Mouse (Mus musculus): Measurements from ENCODE around the gene Dnm2. TPM values are rescaled to one million over a fixed set of nuclear protein-coding genes. Genes with fewer than 3 reads are reported as not detected.

Dnm2 gene
- polyA plus RNA-seq, 1 experiment from 2014 or later = 77.4 TPM

DNA sequence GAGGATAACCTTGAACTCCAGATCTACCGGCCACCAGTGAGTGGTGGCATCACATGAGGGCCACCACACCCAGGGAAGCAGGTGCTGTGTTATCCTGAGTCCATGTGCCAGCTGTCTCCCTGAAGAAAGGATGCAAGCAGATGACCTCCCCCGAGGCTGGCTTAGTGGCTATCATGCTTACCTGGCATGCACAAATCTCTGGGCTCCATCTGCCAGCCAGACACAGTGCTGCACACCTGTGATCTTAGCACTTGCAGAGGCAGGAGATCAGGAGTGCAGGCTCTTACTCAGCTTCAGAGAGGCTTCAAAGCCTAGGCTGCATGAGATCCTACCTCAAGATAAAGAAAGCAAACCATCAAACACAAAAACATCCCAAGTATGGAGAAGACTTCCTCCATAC is 25.0 kb downstream of the Dnm2 start:
- Histone ChIP-seq H3K27me3 (no peaks in the 10 kb centered on the region), H3K9ac (no peak overlapping the region), H3K4me2 (no peak overlapping the region), H3K9me3 (no peaks in the 10 kb centered on the region), H3K36me3 (0 out of 2 replicates have a peak, but pooled peaks cover 4% of the 10 kb centered on the region), H3K4me1 (peaks cover 25% of the 10 kb centered on the region), H3K27ac (0 out of 2 replicates have a peak overlapping the region, but pooled peaks have one; percentile 41), H3K4me3 (no peak overlapping the region)
- 70% methylated on average over 2 of the region's 2 CpGs for WGBS
- ATAC-seq (ENCODE audit: borderline replicate concordance, extremely low read depth, low FRiP score, low TSS enrichment) = no peak

DNA sequence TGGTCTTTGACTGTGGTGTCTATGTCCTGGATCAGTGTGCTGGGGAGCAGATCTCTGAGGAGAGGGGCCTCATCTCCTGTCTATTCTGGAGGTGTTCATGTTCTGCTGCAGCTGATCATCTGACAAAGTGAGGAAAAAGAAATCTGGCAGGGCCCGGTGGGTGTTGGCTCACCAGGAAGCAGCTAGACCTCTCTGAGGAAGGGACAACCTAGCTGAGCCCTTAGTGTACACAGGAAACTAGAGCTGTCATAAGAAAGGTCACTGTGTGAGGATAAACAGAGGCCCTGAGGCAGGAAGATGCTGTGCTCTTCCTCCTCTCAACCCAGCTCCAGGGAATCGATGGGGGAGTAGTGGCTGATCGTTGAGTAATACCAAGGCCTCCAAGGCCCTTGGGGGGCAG is 25.6 kb downstream of the Dnm2 start:
- no peaks in the 10 kb centered on the region for H3K9me3 ChIP-seq
- 56% methylated on average over 3 of the region's 3 CpGs for WGBS
- H3K4me1 ChIP-seq = peaks cover 28% of the 10 kb centered on the region
- H3K27ac ChIP-seq = peak overlapping the region; percentile 41; the same call in 1 of the 2 replicates
- H3K36me3 ChIP-seq = no peaks in the 10 kb centered on the region
- H3K4me3 ChIP-seq = no peak overlapping the region
- H3K9ac ChIP-seq = no peak overlapping the region
- ATAC-seq (ENCODE audit: borderline replicate concordance, extremely low read depth, low FRiP score, low TSS enrichment) = no peak
- H3K4me2 ChIP-seq = no peak overlapping the region
- H3K27me3 ChIP-seq = no peaks in the 10 kb centered on the region

DNA sequence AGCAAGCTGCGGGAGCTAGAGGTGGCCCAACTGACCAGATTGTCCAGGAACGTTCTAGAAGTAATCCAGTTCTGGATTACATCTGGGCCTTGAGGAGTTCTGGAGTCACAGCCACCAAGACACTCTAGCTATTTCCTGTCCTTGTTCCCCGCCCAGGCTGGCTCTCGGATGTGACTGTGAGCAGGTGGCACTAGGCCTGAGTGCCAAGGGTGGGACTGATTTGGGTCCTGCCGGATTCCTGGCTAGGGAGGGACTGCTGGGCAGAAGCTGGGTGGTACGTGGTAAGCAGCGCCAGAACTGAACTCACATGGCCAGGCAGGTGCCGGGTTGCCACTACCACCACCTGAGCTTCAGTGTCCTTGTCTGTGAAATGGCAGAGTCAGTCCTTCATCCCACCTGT is 26.7 kb downstream of the Dnm2 start:
- H3K9me3 ChIP-seq = no peaks in the 10 kb centered on the region
- no peak overlapping the region for H3K4me3 ChIP-seq
- H3K36me3 ChIP-seq = no peaks in the 10 kb centered on the region
- no peak overlapping the region for H3K9ac ChIP-seq
- H3K4me2 ChIP-seq = no peak overlapping the region
- no peaks in the 10 kb centered on the region for H3K27me3 ChIP-seq
- H3K4me1 ChIP-seq = peaks cover 33% of the 10 kb centered on the region
- 84% methylated on average over 8 of the region's 8 CpGs for WGBS
- ATAC-seq (ENCODE audit: borderline replicate concordance, extremely low read depth, low FRiP score, low TSS enrichment) = no peak
- H3K27ac ChIP-seq = no peak overlapping the region

DNA sequence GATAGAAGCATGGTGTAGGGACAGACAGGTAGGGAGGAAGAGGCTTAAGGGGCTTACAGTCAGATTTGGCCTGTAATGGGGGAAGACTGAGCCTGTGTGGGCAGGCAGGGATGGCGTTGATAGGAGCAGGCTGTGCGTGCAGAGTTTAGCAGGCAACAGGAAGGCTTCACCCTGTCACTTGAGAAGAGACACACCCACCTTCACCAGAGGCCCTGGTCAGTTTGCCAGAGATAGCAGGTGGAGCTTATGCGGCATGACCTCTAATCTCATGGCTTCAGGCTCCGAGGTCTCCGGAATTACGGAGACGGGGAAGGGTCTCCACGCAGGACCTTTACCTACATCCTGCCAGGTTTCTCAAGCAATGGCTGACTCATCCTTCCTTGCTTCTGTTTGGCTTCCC is 27.2 kb downstream of the Dnm2 start:
- Histone ChIP-seq H3K27ac (0 out of 2 replicates have a peak overlapping the region, but pooled peaks have one; percentile 2), H3K27me3 (no peaks in the 10 kb centered on the region), H3K36me3 (no peaks in the 10 kb centered on the region), H3K4me2 (no peak overlapping the region), H3K9me3 (no peaks in the 10 kb centered on the region), H3K4me3 (no peak overlapping the region), H3K4me1 (peaks cover 33% of the 10 kb centered on the region), H3K9ac (no peak overlapping the region)
- 60% methylated on average over 8 of the region's 8 CpGs for WGBS
- no peak for ATAC-seq (ENCODE audit: borderline replicate concordance, extremely low read depth, low FRiP score, low TSS enrichment)

DNA sequence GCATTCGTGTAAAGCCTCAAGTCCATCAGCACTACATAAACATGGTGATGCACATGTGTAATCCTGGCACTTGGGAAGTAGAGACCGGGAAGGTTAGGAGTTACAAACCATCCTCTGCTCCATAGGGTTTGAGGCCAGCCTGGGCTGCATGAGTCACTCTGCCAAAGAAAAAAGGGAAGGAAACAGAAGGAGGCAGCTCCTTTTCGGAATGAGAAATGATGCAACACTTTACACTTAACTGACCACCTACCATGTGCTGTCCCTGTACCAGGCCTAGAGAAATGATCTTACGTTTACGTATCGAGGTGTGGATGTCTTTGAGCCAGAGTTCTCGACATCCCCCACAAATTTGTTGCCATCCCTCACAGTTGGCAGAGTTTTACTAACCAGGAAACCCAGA is 28.3 kb downstream of the Dnm2 start:
- 72% methylated on average over 7 of the region's 7 CpGs for WGBS
- no peak overlapping the region for H3K27ac ChIP-seq
- ATAC-seq (ENCODE audit: borderline replicate concordance, extremely low read depth, low FRiP score, low TSS enrichment) = no peak
- H3K4me3 ChIP-seq = no peak overlapping the region
- H3K36me3 ChIP-seq = no peaks in the 10 kb centered on the region
- no peaks in the 10 kb centered on the region for H3K27me3 ChIP-seq
- H3K4me1 ChIP-seq = peaks cover 33% of the 10 kb centered on the region
- no peak overlapping the region for H3K4me2 ChIP-seq
- no peak overlapping the region for H3K9ac ChIP-seq
- H3K9me3 ChIP-seq = no peaks in the 10 kb centered on the region

DNA sequence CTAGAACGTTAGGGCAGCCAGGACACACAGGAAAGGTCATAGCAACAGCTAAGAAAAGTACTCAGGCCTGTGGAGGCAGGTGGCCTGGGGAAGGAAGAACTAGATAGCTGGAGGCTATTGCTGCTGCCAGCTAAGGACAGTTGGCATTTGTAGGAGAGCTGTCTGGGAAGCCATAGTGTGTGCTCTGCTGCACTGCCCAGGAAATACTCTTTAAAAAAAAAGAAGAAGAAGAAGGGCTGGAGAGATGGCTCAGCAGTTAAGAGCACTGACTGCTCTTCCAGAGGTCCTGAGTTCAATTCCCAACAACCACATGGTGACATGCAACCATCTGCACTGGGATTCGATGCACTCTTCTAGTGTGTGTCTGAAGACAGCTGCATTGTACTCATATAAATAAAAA is 28.8 kb downstream of the Dnm2 start:
- Histone ChIP-seq H3K9me3 (no peaks in the 10 kb centered on the region), H3K4me2 (no peak overlapping the region), H3K27ac (no peak overlapping the region), H3K4me3 (no peak overlapping the region), H3K27me3 (no peaks in the 10 kb centered on the region), H3K4me1 (peaks cover 33% of the 10 kb centered on the region), H3K36me3 (no peaks in the 10 kb centered on the region), H3K9ac (no peak overlapping the region)
- no peak for ATAC-seq (ENCODE audit: borderline replicate concordance, extremely low read depth, low FRiP score, low TSS enrichment)
- WGBS = 65% methylated on average over 2 of the region's 2 CpGs

DNA sequence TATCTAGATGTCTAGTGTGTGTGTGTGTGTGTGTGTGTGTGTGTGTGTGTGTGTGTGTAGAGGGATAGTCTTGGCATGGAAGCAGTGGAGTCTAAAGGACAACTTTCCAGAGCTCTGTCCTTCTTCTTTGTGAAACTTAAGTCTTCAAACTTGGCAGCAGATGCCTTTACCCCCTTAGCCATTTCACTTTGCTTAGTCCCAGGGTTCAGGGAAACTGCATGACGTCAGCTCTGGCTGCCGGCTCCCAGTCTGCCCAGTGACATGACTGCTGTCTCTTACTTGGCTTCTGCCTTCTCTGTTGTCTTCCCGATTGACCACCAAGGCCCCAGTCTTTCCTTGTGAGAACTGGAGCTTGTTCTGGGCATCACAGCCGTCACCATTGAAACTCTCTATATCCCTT is 29.8 kb downstream of the Dnm2 start:
- 0 out of 2 replicates have a peak, but pooled peaks cover 4% of the 10 kb centered on the region for H3K36me3 ChIP-seq
- ATAC-seq (ENCODE audit: borderline replicate concordance, extremely low read depth, low FRiP score, low TSS enrichment) = no peak
- H3K27ac ChIP-seq = no peak overlapping the region
- H3K4me2 ChIP-seq = no peak overlapping the region
- H3K4me1 ChIP-seq = peaks cover 33% of the 10 kb centered on the region
- H3K4me3 ChIP-seq = no peak overlapping the region
- H3K9ac ChIP-seq = no peak overlapping the region
- no peaks in the 10 kb centered on the region for H3K27me3 ChIP-seq
- no peaks in the 10 kb centered on the region for H3K9me3 ChIP-seq
- WGBS = 65% methylated on average over 4 of the region's 4 CpGs

DNA sequence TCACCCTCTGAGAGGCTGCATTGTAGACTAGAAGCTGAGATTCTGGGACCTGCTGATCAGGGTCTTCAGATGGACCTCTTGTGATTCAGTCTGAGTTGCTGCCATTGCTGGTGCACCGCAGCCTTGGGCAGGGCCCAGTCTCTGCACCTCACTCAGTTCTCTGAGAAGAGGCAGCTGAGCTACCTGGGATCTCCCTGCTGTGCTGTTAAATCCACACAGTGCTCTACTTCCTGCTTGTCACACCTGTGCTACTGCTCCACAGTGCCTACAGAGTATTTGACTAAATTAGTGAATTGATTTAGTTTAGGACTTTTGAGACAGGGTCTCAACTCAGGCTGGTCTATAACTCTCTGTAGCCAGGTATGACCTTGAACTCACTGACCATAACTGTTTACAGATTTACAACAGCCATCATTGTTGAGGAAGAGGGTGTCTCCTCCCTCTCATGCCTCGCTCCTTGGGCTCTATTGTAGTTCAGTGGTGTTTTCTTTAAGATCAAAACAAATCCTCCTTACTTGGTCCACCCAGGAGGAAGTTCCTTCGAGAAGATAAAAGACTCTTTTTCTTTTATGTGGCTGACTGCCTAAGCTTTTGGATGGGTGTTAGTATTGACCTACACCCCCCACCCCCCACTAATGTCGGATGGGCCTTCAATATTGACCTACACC is 30.5 kb downstream of the Dnm2 start:
- no peaks in the 10 kb centered on the region for H3K27me3 ChIP-seq
- 0 out of 2 replicates have a peak, but pooled peaks cover 6% of the 10 kb centered on the region for H3K36me3 ChIP-seq
- no peak for ATAC-seq (ENCODE audit: borderline replicate concordance, extremely low read depth, low FRiP score, low TSS enrichment)
- no peaks in the 10 kb centered on the region for H3K9me3 ChIP-seq
- H3K27ac ChIP-seq = no peak overlapping the region
- H3K4me2 ChIP-seq = no peak overlapping the region
- H3K4me3 ChIP-seq = no peak overlapping the region
- no peak overlapping the region for H3K9ac ChIP-seq
- WGBS = 50% methylated on average over 4 of the region's 4 CpGs
- H3K4me1 ChIP-seq = peaks cover 33% of the 10 kb centered on the region

DNA sequence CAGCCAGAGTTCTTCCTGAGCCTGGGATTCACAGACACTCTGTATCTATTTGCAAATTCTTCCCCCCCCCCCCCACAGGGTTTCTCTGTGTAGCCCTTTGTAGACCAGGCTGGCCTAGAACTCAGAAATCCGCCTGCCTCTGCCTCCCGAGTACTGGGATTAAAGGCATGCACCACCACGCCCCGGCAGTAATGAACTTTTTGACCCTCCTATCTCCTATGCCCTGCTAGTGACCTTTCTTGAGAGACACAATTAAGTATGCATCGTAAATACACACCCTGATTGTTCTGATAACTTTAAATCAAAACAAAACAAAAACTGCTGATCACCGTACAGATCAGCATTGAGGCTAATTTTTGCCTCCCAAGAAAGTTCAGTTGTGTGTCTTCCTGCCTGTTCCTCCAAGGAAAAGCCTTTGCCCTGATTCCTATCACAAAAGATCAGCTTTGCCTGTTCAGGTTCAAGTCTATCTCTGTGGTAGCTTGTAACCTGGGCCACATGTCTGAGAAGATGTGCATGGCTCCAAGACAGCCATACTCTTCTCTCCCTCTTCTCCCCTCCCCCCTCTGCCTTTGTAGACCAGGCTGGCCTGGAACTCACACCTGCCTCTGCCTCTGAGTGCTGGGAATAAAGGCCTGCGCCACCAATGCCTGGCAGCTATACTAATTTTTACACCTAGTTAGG is 31.7 kb downstream of the Dnm2 start:
- Histone ChIP-seq H3K27ac (no peak overlapping the region), H3K4me2 (no peak overlapping the region), H3K4me3 (no peak overlapping the region), H3K27me3 (no peaks in the 10 kb centered on the region), H3K9ac (no peak overlapping the region), H3K4me1 (peaks cover 26% of the 10 kb centered on the region), H3K9me3 (no peaks in the 10 kb centered on the region), H3K36me3 (0 out of 2 replicates have a peak, but pooled peaks cover 6% of the 10 kb centered on the region)
- 81% methylated on average over 7 of the region's 7 CpGs for WGBS
- ATAC-seq (ENCODE audit: borderline replicate concordance, extremely low read depth, low FRiP score, low TSS enrichment) = no peak

DNA sequence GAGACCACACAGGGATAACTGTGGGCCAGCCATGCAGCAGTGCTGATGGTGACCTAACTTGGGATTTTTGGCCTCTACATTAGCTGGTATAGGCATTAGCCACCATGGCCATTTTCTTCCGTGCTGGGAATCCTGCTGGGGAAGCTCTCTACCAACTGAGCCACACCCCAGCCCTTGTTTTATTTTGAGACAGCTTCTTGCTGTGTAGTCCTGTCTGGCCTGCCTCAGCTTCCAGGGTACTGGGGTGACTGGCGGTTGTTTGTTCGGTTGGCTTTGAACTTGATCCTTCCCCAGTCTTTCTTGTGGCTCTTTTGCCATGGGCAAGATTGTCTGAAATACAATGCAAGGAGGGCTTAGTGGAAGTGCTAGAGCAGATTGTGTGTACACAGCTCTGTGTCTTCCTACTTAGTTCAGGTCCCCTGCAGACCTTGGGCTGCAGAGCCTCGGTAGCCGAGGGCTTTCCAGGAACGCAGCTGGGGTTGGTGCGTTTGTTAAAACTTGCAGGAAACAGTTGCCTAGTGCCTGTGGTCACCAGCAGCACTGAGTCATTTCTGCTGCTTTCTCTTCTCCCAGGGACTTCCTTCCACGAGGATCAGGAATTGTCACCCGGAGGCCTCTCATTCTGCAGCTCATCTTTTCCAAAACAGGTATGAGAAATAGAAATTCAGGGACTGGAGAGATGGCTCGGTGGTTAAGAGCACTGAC is 32.4 kb downstream of the Dnm2 start:
- ATAC-seq (ENCODE audit: borderline replicate concordance, extremely low read depth, low FRiP score, low TSS enrichment) = no peak
- H3K27me3 ChIP-seq = no peaks in the 10 kb centered on the region
- H3K4me2 ChIP-seq = no peak overlapping the region
- peaks cover 19% of the 10 kb centered on the region; the same call in 1 of the 2 replicates for H3K4me1 ChIP-seq
- H3K9ac ChIP-seq = no peak overlapping the region
- no peak overlapping the region for H3K4me3 ChIP-seq
- H3K36me3 ChIP-seq = 0 out of 2 replicates have a peak, but pooled peaks cover 6% of the 10 kb centered on the region
- WGBS = 70% methylated on average over 10 of the region's 10 CpGs
- H3K27ac ChIP-seq = no peak overlapping the region
- H3K9me3 ChIP-seq = no peaks in the 10 kb centered on the region

DNA sequence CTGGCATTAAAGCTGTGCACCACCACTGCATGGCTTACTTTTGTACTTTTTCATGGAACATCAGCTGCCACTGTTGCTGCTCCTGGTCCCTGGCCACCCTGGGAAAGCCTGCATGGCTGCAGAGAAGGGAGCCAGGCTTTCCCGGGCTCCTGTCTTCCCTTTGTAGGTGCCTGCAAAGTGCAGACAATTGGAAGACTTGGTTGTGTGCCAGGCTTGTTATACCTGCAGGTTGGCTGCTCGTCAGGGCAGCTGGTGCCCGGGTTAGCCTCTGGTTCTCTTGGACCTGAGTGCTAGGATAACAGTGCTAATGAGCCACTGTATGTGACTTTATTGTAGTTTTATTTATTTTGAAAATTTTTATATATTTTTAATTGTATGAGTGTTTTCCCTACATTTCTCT is 34.1 kb downstream of the Dnm2 start:
- no peak for ATAC-seq (ENCODE audit: borderline replicate concordance, extremely low read depth, low FRiP score, low TSS enrichment)
- Histone ChIP-seq H3K36me3 (0 out of 2 replicates have a peak, but pooled peaks cover 6% of the 10 kb centered on the region), H3K27ac (no peak overlapping the region), H3K4me3 (no peak overlapping the region), H3K9me3 (no peaks in the 10 kb centered on the region), H3K27me3 (no peaks in the 10 kb centered on the region), H3K9ac (no peak overlapping the region), H3K4me1 (peaks cover 22% of the 10 kb centered on the region), H3K4me2 (no peak overlapping the region)
- WGBS = 89% methylated on average over 3 of the region's 3 CpGs
